Mouse (Mus musculus) small intestine, adult 2 months (tissue): ENCODE measurements around the gene Rapgef3. TPM values are rescaled to one million over a fixed set of nuclear protein-coding genes. Genes with fewer than 3 reads are reported as not detected.

ENCODE experiments used
- H3K27ac ChIP-seq: fragments of 200-500 bp; 2 replicates; pipeline ENCODE4 v1.5.1; 2012; ENCODE audit warnings: low read depth, low read length, control low read depth, inconsistent platforms; ENCODE audit not compliant: insufficient read depth
- H3K27me3 ChIP-seq: fragments of 200-500 bp; 2 replicates; pipeline ENCODE4 v1.6.1; 2012; ENCODE audit warnings: mild to moderate bottlenecking, moderate library complexity, low read length, inconsistent platforms; ENCODE audit not compliant: control insufficient read depth, insufficient read depth
- H3K36me3 ChIP-seq: fragments of 200-500 bp; 2 replicates; pipeline ENCODE4 v1.6.1; 2012; ENCODE audit warnings: mild to moderate bottlenecking, low read length, control low read depth, inconsistent platforms; ENCODE audit not compliant: control insufficient read depth, insufficient read depth
- H3K4me1 ChIP-seq: fragments of 200-500 bp; 2 replicates; pipeline ENCODE4 v1.6.1; 2012; ENCODE audit warnings: low read length, inconsistent platforms, mixed read lengths; ENCODE audit not compliant: control insufficient read depth, insufficient read depth, insufficient read length
- H3K4me3 ChIP-seq: fragments of 200-500 bp; 2 replicates; pipeline ENCODE4 v1.5.1; 2012; ENCODE audit warnings: low read depth, mild to moderate bottlenecking, control low read depth, inconsistent platforms, low read length, moderate library complexity
- CTCF ChIP-seq: fragments of 200-500 bp; IDR thresholded peaks from 2 replicates; pipeline ENCODE4 v1.5.1; 2012; ENCODE audit warnings: low read depth, mild to moderate bottlenecking, control low read depth, inconsistent platforms, low read length, moderate library complexity, mixed read lengths; ENCODE audit not compliant: insufficient replicate concordance, insufficient read length; ENCODE audit errors: extremely low read depth
- POLR2A ChIP-seq: fragments of 200-500 bp; IDR thresholded peaks from 2 replicates; pipeline ENCODE4 v1.6.1; 2012; ENCODE audit warnings: low read depth, mild to moderate bottlenecking, control low read depth, inconsistent platforms, low read length, moderate library complexity
- WGBS: fragments of 180-500 bp; shearing (Covaris S2); methylation state at CpG from one replicate; pipeline ENCODE4 v1.1.7; 2018; 5-methylcytosine and 5-hydroxymethylcytosine counted together
- polyA plus RNA-seq: library from polyadenylated mRNA; depleted of rRNA; stranded (reverse); fragments of >200 nt; gene quantifications from 2 replicates; pipeline ENCODE4 v1.2.3, GENCODE M21; 2012

The Rapgef3 gene
- polyA plus RNA-seq, 1 experiment: 17.1 TPM

GRCm38 (mm10) chr15:97763256-97764049 lies 4.3 kb downstream of the Rapgef3 start:
- Histone ChIP-seq H3K4me3 (no peak overlapping the region), H3K27me3 (peaks cover 19% of the 10 kb centered on the region), H3K36me3 (no peaks in the 10 kb centered on the region), H3K4me1 (peaks cover 9% of the 10 kb centered on the region), H3K27ac (peak overlapping the region; percentile 34)
- 56% methylated on average over 9 of the region's 9 CpGs for WGBS
- TF ChIP-seq POLR2A: no peak
- TF ChIP-seq CTCF: no peak

GRCm38 (mm10) chr15:97762733-97763132 lies 5.0 kb downstream of the Rapgef3 start:
- no peak for TF ChIP-seq CTCF
- no peak for TF ChIP-seq POLR2A
- H3K4me3 ChIP-seq: no peak overlapping the region
- 69% methylated on average over 9 of the region's 9 CpGs for WGBS
- no peak overlapping the region for H3K27ac ChIP-seq
- H3K27me3 ChIP-seq: peaks cover 12% of the 10 kb centered on the region
- H3K36me3 ChIP-seq: no peaks in the 10 kb centered on the region
- H3K4me1 ChIP-seq: peaks cover 3% of the 10 kb centered on the region; the same call in 1 of the 2 replicates

GRCm38 (mm10) chr15:97761438-97761837 lies 6.3 kb downstream of the Rapgef3 start:
- Histone ChIP-seq H3K27me3 (peaks cover 2% of the 10 kb centered on the region), H3K27ac (no peak overlapping the region), H3K4me3 (no peak overlapping the region), H3K36me3 (no peaks in the 10 kb centered on the region), H3K4me1 (no peaks in the 10 kb centered on the region)
- TF ChIP-seq CTCF (no peak), POLR2A (no peak)
- 45% methylated on average over 13 of the region's 13 CpGs for WGBS

- no peaks in the 10 kb centered on the region for H3K36me3 ChIP-seq
- no peak overlapping the region for H3K27ac ChIP-seq
- H3K4me3 ChIP-seq: no peak overlapping the region
- WGBS: 69% methylated on average over 5 of the region's 5 CpGs
- no peak for TF ChIP-seq CTCF
- no peak for TF ChIP-seq POLR2A
- no peaks in the 10 kb centered on the region for H3K4me1 ChIP-seq
- H3K27me3 ChIP-seq: no peaks in the 10 kb centered on the region
Measured at GRCm38 (mm10) chr15:97760952-97761351, 6.8 kb downstream of the Rapgef3 start.

- 68% methylated on average over 9 of the region's 9 CpGs for WGBS
- Histone ChIP-seq H3K27ac (no peak overlapping the region), H3K4me1 (no peaks in the 10 kb centered on the region), H3K27me3 (no peaks in the 10 kb centered on the region), H3K36me3 (no peaks in the 10 kb centered on the region), H3K4me3 (no peak overlapping the region)
- TF ChIP-seq CTCF: no peak
- no peak for TF ChIP-seq POLR2A
Measured at GRCm38 (mm10) chr15:97760006-97760405, 7.8 kb downstream of the Rapgef3 start.

GRCm38 (mm10) chr15:97755361-97755760 lies 12.4 kb downstream of the Rapgef3 start:
- Histone ChIP-seq H3K27me3 (no peaks in the 10 kb centered on the region), H3K4me3 (no peak overlapping the region), H3K36me3 (no peaks in the 10 kb centered on the region), H3K27ac (no peak overlapping the region), H3K4me1 (peaks cover 6% of the 10 kb centered on the region; the same call in 1 of the 2 replicates)
- TF ChIP-seq POLR2A (no peak), CTCF (no peak)
- 71% methylated on average over 8 of the region's 8 CpGs for WGBS

- Histone ChIP-seq H3K4me3 (no peak overlapping the region), H3K36me3 (no peaks in the 10 kb centered on the region), H3K27me3 (no peaks in the 10 kb centered on the region), H3K27ac (no peak overlapping the region), H3K4me1 (peaks cover 6% of the 10 kb centered on the region; the same call in 1 of the 2 replicates)
- WGBS: 40% methylated on average over 6 of the region's 6 CpGs
- no peak for TF ChIP-seq CTCF
- no peak for TF ChIP-seq POLR2A
Measured at GRCm38 (mm10) chr15:97754476-97754875, 13.3 kb downstream of the Rapgef3 start.

- 85% methylated on average over 5 of the region's 5 CpGs for WGBS
- H3K27me3 ChIP-seq: no peaks in the 10 kb centered on the region
- no peaks in the 10 kb centered on the region for H3K36me3 ChIP-seq
- peaks cover 6% of the 10 kb centered on the region; the same call in 1 of the 2 replicates for H3K4me1 ChIP-seq
- TF ChIP-seq CTCF (no peak), POLR2A (no peak)
- H3K27ac ChIP-seq: no peak overlapping the region
- H3K4me3 ChIP-seq: no peak overlapping the region
Measured at GRCm38 (mm10) chr15:97752491-97752890, 15.3 kb downstream of the Rapgef3 start.
